Mouse (Mus musculus) heart, embryonic 16.5 days (tissue): ENCODE measurements at regions not wholly inside any gene's neighbourhood (a gene's known extent, or its start where the extent isn't known, plus 50 kb on each side); places are given as distances from the start of the nearest gene placed in this dataset.

Experiments used
- ATAC-seq: fragments of 200-750 bp; cut with Nextera tagmentation; replicated peaks from 2 replicates; pipeline ENCODE4 v1.8.0; 2017; ENCODE audit warnings: moderate number of reproducible peaks; ENCODE audit not compliant: insufficient read depth, low FRiP score; ENCODE audit errors: extremely low read depth
- H3K27ac ChIP-seq: fragments of 300-500 bp; sonication (generic); 2 replicates; pipeline ENCODE4 v1.5.1; 2014; ENCODE audit warnings: mild to moderate bottlenecking, low read length, control low read depth, moderate library complexity
- H3K27me3 ChIP-seq: fragments of 300-500 bp; sonication (generic); 2 replicates; pipeline ENCODE4 v1.6.1; 2014; ENCODE audit warnings: low read length, mixed read lengths; ENCODE audit not compliant: control insufficient read depth, insufficient read depth
- H3K36me3 ChIP-seq: fragments of 300-500 bp; sonication (generic); 2 replicates; pipeline ENCODE4 v1.6.1; 2014; ENCODE audit not compliant: control insufficient read depth, insufficient read depth
- H3K4me1 ChIP-seq: fragments of 300-500 bp; sonication (generic); 2 replicates; pipeline ENCODE4 v1.6.1; 2014; ENCODE audit warnings: low read length, mixed read lengths; ENCODE audit not compliant: control insufficient read depth, insufficient read depth
- H3K4me2 ChIP-seq: fragments of 300-500 bp; sonication (generic); 2 replicates; pipeline ENCODE4 v1.6.1; 2014; ENCODE audit warnings: low read depth, mild to moderate bottlenecking, control low read depth, low read length
- H3K4me3 ChIP-seq: fragments of 300-500 bp; sonication (generic); 2 replicates; pipeline ENCODE4 v1.5.1; 2014; ENCODE audit warnings: mild to moderate bottlenecking, control low read depth, low read length
- H3K9ac ChIP-seq: fragments of 300-500 bp; sonication (generic); 2 replicates; pipeline ENCODE4 v1.6.1; 2014; ENCODE audit warnings: low read length, control low read depth
- H3K9me3 ChIP-seq: fragments of 300-500 bp; sonication (generic); replicated peaks from 2 replicates; pipeline ENCODE4 v1.6.1; 2016; ENCODE audit warnings: low read length; ENCODE audit not compliant: control insufficient read depth
- WGBS: fragments of 180-500 bp; shearing (Covaris S2); extraction: QIAGEN DNeasy Blood & Tissue Kit; methylation state at CpG from one replicate; pipeline ENCODE4 v1.1.7; 2014; 5-methylcytosine and 5-hydroxymethylcytosine counted together

DNA sequence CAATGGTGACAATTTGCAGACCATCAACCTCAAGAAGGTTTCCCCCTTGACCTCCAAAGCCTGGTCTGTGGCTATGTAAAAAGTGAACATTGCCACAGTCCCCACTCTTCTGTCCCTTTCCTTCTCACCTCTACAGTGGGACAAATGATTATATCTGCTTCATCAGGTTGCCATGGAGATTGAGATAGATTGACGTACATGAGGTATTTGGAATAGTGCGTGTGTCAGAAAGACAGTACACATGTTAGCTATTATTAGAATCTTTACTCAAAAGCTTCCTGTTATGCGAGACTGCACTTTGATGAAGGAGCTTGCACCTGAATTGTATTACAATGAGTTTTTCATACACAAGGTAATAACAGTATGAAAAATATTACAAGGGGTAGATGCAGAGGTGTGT is 95.7 kb upstream of the Kcnh8 start:
- H3K4me2 ChIP-seq: no peak overlapping the region
- no peak overlapping the region for H3K9ac ChIP-seq
- H3K4me3 ChIP-seq: no peak overlapping the region
- no peak for ATAC-seq
- H3K27me3 ChIP-seq: no peaks in the 10 kb centered on the region
- no peak overlapping the region for H3K27ac ChIP-seq
- no peaks in the 10 kb centered on the region for H3K4me1 ChIP-seq
- WGBS: 70% methylated on average over 3 of the region's 3 CpGs
- no peaks in the 10 kb centered on the region for H3K9me3 ChIP-seq
- H3K36me3 ChIP-seq: no peaks in the 10 kb centered on the region

DNA sequence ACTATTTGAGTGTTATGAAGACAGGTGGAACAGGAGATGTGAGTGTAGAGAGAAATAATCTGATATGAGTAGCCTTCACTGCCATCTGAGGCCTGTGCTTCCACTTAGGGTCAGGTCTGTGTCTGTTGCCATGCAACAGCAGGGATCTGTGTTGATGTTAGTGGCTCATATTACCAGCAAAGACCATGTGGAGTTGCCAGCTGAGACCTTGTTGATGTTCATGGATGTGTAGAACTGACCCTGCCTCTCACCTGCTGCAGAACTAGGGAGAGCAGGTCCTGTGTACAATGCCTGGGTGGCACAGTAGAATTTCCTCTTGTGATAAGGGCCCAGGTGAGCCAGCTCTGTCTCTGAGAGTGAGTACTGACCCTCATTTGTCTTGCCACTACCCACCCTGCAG is 72.2 kb upstream of the Kcnh8 start:
- no peaks in the 10 kb centered on the region for H3K4me1 ChIP-seq
- ATAC-seq: no peak
- H3K27me3 ChIP-seq: no peaks in the 10 kb centered on the region
- no peak overlapping the region for H3K9ac ChIP-seq
- no peak overlapping the region for H3K4me3 ChIP-seq
- no peak overlapping the region for H3K27ac ChIP-seq
- no peaks in the 10 kb centered on the region for H3K36me3 ChIP-seq
- no peak overlapping the region for H3K4me2 ChIP-seq
- no peaks in the 10 kb centered on the region for H3K9me3 ChIP-seq
